Mouse (Mus musculus) spleen, adult 2 months (tissue): ENCODE results near the gene Jup.

Source experiments
- CTCF ChIP-seq: fragments of 200-500 bp; IDR thresholded peaks from 2 replicates; pipeline ENCODE4 v1.5.1; 2011; ENCODE audit warnings: mild to moderate bottlenecking, inconsistent platforms; ENCODE audit not compliant: insufficient read depth, insufficient read length, insufficient replicate concordance; ENCODE audit errors: extremely low read depth
- POLR2A ChIP-seq: fragments of 200-500 bp; IDR thresholded peaks from 2 replicates; pipeline ENCODE4 v1.6.1; 2011; ENCODE audit warnings: low read depth, low read length, inconsistent platforms

DNA sequence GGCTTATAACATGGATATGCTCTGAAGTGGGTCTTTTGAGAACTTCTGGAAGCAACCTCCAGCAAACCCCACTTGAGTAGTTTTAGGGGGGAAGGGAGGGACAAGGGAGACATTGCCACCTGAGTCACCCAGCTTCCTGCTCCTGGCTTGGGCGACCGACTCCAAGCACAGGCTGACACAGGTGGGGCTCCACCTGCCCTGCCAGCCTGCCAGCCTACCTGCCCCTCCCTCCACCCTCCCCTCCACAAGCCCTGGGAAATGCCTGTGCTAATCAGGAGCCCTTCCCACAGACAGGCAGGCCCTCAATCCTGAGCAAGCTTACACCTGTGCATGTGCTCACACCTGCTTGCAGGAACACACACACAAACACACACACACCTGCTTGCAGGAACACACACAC lies 5.1 kb upstream of the Jup start:
- TF ChIP-seq CTCF, result no peak
- no peak for TF ChIP-seq POLR2A
